Mouse (Mus musculus) kidney, postnatal 4 days (tissue): ENCODE data around the gene Gskip.

Experiments
- DNase-seq, 2 experiments: peaks; one replicate each; pipeline ENCODE4 v3.0.0; 2021; ENCODE audit warnings: mixed read lengths in 2 of 2

Gene Gskip

GRCm38 (mm10) chr12:105683933-105684901 is at the start of gene Gskip:
Gene Gskip (plus strand): TSS chr12:105684829.
- peak; percentile 36 to 60 for DNase-seq

GRCm38 (mm10) chr12:105636551-105636950 is 48.1 kb upstream of the Gskip start:
- peak; percentile 25 to 32 for DNase-seq

GRCm38 (mm10) chr12:105637554-105637953 is 47.1 kb upstream of the Gskip start:
- peak in 1 of 2 experiments; percentile 21 for DNase-seq

GRCm38 (mm10) chr12:105642770-105643321 is 41.8 kb upstream of the Gskip start:
- no peak for DNase-seq

GRCm38 (mm10) chr12:105655850-105656249 is 28.8 kb upstream of the Gskip start:
- DNase-seq, result no peak

- no peak for DNase-seq
Observed at GRCm38 (mm10) chr12:105676274-105676673, 8.4 kb upstream of the Gskip start.

- no peak for DNase-seq
Observed at GRCm38 (mm10) chr12:105678211-105678610, 6.4 kb upstream of the Gskip start.

GRCm38 (mm10) chr12:105678762-105679161 is 5.9 kb upstream of the Gskip start:
- no peak for DNase-seq

GRCm38 (mm10) chr12:105685001-105685691 is 517 bp downstream of the Gskip start, which contains the start of gene Atg2b:
Gene Atg2b (minus strand): TSS chr12:105685211.
- peak; percentile 98 to 99 for DNase-seq

GRCm38 (mm10) chr12:105686791-105687190 is 2.2 kb downstream of the Gskip start:
- no peak for DNase-seq

GRCm38 (mm10) chr12:105687416-105687815 is 2.8 kb downstream of the Gskip start:
- no peak for DNase-seq

GRCm38 (mm10) chr12:105688546-105688945 is 3.9 kb downstream of the Gskip start:
- no peak for DNase-seq

- DNase-seq, result no peak
Observed at GRCm38 (mm10) chr12:105689435-105689834, 4.8 kb downstream of the Gskip start.

GRCm38 (mm10) chr12:105694021-105694420 is 9.4 kb downstream of the Gskip start:
- DNase-seq, result no peak

GRCm38 (mm10) chr12:105695848-105696247 is 11.2 kb downstream of the Gskip start:
- no peak for DNase-seq

GRCm38 (mm10) chr12:105697104-105697780 is 12.6 kb downstream of the Gskip start:
- no peak for DNase-seq

- no peak for DNase-seq
Observed at GRCm38 (mm10) chr12:105700433-105700832, 15.8 kb downstream of the Gskip start.

GRCm38 (mm10) chr12:105705799-105706487 is 21.3 kb downstream of the Gskip start, which contains the start of gene Ak7:
Gene Ak7 (plus strand): TSS chr12:105705976.
- DNase-seq, result peak; percentile 89 to 93

- peak; percentile 50 to 60 for DNase-seq
Observed at GRCm38 (mm10) chr12:105718616-105719015, 34.0 kb downstream of the Gskip start.

- DNase-seq, result no peak
Observed at GRCm38 (mm10) chr12:105720196-105720595, 35.6 kb downstream of the Gskip start.

GRCm38 (mm10) chr12:105721452-105722132 is 37.0 kb downstream of the Gskip start:
- no peak for DNase-seq
